Mouse (Mus musculus) cortical plate, adult 2 months (tissue): ENCODE measurements around the gene Olfr736.

Source experiments
- CTCF ChIP-seq: fragments of 200-500 bp; IDR thresholded peaks from 2 replicates; pipeline ENCODE4 v1.5.1; 2011; ENCODE audit warnings: mild to moderate bottlenecking, control low read depth, low read length; ENCODE audit not compliant: insufficient read depth; ENCODE audit errors: extremely low read depth
- POLR2A ChIP-seq: fragments of 200-500 bp; IDR thresholded peaks from 2 replicates; pipeline ENCODE4 v1.6.1; 2011; ENCODE audit warnings: mild to moderate bottlenecking, low read length, control low read depth; ENCODE audit not compliant: insufficient read depth; ENCODE audit errors: extremely low read depth

DNA sequence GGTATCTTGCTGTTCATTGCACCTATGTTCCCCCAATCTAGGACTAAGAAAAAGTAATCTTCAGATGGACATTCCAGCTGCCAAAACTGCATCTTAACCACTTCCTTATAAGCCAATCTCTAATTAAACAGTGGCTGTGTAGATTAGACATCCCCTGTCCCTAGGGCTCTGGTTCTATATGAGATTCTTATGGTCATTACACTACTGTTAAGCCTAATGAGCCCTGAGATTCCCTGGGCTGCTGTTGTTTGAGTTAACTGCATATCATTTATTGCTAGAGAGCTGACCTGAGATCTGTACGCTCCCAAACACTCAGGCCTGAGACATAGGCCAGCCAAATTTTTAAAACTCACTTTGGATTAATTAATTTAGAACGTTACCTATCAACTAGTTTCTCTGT, 32.2 kb upstream of the Olfr736 start, which contains the start of gene Olfr735:
- no peak for TF ChIP-seq POLR2A
- TF ChIP-seq CTCF: no peak
